Mouse (Mus musculus) erythroblast, adult 5-6 weeks (primary cell): ENCODE data around the gene Wdr70. TPM values are rescaled to one million over a fixed set of nuclear protein-coding genes. Genes with fewer than 3 reads are reported as not detected.
A peak's percentile ranks its signal among the peaks of the same experiment; 100 is the strongest.

Experiments
- ATAC-seq: replicated peaks from 2 replicates; pipeline ENCODE4 v1.8.0; 2016; ENCODE audit warnings: moderate number of reproducible peaks, mild to moderate bottlenecking, moderate TSS enrichment, inconsistent platforms; ENCODE audit not compliant: poor library complexity, low FRiP score, severe bottlenecking
- total RNA-seq, 2 experiments: library from RNA; stranded (forward) in 1 of 2; stranded (reverse) in 1 of 2; fragments of 150-400 nt in 1 of 2; fragments of 200-764, 138-1000 nt in 1 of 2; gene quantifications; 2 replicates each; pipeline versions ENCODE4 v1.2.3 to v1.2.4; 2015 to 2017; ENCODE audit warnings: low replicate concordance in 2 of 2

Gene Wdr70
- total RNA-seq, 2 experiments from 2014 or later: 16.9 to 28.4 TPM

GRCm38 (mm10) chr15:8037825-8038224 is 61.2 kb downstream of the Wdr70 start:
- no peak for ATAC-seq

DNA sequence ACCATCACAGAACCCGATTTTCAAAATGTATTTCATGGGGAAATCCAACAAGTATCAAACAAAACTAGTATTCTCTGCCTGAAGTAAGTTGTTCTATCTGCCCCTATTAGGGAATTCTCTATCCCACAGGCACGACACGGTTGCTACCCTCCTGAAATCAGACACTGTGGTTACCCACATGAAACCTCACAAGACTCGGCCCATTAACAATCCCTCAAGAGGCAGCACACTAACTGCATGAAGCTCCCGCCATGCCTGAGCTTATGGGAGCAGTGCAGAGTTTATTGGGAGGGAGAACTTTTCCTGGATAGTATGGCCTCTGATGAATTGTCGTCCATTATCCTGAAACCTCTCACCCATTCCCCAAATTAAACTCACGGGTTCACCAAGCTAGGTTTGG is 67.8 kb downstream of the Wdr70 start:
- no peak for ATAC-seq

DNA sequence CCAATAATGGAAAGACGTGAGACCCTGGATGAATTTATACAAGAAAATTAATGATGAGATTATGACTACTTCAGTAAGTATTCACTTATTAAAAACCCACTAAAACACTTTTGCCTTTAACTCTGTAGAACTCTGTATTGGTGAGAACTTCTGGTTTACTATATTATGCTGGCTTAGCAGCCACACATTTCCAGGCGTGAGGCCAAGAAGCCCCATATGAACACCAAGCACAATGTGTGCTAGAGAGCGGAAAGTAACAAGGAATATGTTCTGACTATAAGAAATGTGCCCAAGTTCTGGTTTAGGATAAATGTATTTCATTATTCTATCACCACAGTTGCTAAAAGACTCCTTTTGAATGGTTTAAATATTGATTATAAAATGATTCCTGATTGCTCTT is 68.4 kb downstream of the Wdr70 start:
- no peak for ATAC-seq

- ATAC-seq: no peak
Observed at GRCm38 (mm10) chr15:8027503-8027902, 71.5 kb downstream of the Wdr70 start.

DNA sequence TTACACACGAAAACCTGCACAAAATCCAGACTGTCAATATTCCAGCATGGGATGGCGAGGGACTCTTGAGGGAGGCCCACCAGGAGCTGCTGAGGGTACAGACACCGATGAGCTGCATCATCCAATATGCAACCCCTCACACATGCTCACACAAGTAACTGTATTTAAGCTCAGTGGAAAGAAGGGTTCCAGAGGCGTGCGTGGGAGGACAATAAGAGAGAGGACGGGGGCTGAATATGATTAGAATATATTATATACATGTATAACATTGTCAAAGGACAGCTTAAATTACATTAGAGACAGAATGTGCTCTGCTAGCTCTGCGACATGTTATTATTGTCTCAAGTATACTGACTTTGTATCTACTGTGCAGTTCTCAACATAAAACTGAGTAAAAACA is 87.6 kb downstream of the Wdr70 start:
- ATAC-seq: no peak

GRCm38 (mm10) chr15:8007413-8007812 is 91.6 kb downstream of the Wdr70 start:
- no peak for ATAC-seq

- ATAC-seq: no peak
Observed at GRCm38 (mm10) chr15:8006056-8006455, 93.0 kb downstream of the Wdr70 start.

- ATAC-seq: no peak
Observed at GRCm38 (mm10) chr15:8005506-8005905, 93.5 kb downstream of the Wdr70 start.

GRCm38 (mm10) chr15:8003789-8004188 is 95.2 kb downstream of the Wdr70 start:
- no peak for ATAC-seq

DNA sequence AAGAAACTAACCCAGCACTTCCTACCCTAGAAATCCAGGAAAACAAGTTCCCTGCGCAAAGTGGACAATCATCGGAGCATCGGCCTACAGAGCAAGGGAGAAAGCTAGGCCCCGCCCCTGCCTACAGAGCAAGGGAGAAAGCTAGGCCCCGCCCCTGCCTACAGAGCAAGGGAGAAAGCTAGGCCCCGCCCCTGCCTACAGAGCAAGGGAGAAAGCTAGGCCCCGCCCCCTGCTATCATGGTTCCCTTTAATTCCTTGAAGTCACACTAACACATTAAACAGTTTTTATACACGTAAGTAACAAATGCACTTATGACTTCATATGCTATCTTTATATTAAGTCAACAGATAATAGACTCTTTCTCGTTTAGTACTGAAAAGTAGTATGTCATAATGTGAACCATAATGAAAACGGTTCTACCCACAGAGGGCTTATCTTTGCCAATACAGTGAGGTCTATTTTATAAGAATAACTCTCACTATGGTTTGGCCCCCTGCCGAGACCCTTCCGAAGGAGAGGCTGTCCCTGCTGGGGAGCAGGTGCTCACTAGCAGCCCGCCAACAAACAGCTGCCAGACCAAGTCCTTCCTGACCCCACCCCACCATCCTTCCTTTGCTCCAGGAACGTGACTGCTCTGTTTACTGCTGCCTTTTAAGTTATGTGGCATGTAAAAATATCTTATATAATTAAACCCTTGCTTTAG is 100.0 kb downstream of the Wdr70 start:
- peak; percentile 100 for ATAC-seq

DNA sequence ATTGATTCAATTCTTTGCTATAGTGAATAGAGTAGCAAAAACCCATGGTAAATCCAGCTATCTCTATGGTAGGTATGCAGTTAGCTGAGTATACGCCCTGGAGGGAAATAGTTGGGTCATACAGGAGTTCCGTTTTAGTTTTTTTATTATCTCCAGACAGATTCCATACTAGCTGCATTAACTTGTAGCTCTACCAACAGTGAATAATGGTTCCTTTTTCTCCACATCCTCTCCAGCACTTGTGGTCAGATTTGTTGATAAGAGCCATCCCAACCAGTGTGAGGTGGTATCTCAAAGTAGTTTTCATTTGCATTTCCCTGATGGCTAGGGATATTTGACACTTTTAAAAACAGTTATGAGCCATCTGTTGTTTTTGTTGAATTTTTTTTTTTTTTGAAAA is 100.9 kb downstream of the Wdr70 start:
- ATAC-seq: no peak

- no peak for ATAC-seq
Observed at GRCm38 (mm10) chr15:7993721-7994120, 105.3 kb downstream of the Wdr70 start.

DNA sequence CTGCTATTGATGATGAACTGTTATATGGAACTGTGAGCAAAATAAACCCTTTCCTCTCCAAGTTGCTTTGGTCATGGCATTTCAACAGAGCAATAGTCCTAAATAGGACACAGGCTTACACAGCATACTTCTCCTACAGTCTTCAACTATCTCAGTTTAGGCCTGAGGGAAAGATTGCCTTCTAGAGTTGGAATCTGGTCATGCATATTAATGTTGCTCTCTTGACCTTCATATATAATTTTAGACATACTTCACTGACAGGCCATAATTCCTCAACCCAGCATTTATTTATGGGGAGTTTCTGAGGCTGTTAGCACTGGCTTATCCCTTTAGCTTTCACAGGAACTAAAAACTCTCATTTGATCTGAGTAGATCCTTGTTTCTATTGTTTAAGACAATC is 108.9 kb downstream of the Wdr70 start:
- no peak for ATAC-seq

GRCm38 (mm10) chr15:7987374-7987773 is 111.6 kb downstream of the Wdr70 start:
- no peak for ATAC-seq

DNA sequence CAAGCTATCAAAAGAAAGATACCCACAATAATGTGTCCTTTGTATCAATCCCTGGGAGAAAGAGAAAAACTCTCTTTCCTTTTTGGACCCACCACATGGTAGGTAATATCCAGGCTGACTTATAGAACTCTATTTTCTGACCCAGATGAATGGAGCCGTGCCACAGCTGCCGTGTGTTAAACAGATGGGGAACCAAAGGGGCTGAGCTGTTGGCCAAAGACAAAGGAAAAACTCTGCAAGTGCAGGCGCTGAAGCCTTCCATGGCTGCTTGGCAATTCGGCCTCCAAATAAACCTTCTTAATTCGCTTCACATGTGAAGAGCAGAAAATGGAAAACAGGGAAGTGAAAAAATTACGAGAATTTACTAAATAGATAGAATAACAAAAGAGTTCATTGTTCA is 112.7 kb downstream of the Wdr70 start:
- no peak for ATAC-seq

- no peak for ATAC-seq
Observed at GRCm38 (mm10) chr15:7978640-7979039, 120.4 kb downstream of the Wdr70 start.

GRCm38 (mm10) chr15:7976775-7977174 is 122.2 kb downstream of the Wdr70 start:
- ATAC-seq: no peak

- no peak for ATAC-seq
Observed at GRCm38 (mm10) chr15:7974368-7974767, 124.6 kb downstream of the Wdr70 start.

- ATAC-seq: no peak
Observed at GRCm38 (mm10) chr15:7972528-7972927, 126.5 kb downstream of the Wdr70 start.

DNA sequence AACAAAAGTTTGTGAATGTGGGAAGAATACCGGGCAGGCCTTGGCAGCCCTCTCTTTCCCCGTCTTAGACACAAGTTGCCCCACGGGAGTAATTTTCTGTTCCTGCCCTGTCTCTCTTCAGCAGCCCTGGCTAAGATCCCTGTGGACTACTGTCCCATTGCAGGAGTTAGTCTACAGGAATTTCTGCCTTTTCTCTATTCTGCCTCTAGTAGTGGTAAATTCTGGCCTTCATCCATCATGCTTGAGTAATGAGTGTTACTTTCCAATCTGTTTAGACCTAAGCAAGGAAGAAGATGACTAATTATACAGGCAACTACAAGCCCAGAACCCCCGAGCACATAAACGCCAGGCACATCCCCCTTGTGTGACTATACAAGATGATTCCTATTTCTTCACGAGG is 136.2 kb downstream of the Wdr70 start:
- ATAC-seq: no peak

- ATAC-seq: no peak
Observed at GRCm38 (mm10) chr15:7961489-7961888, 137.5 kb downstream of the Wdr70 start.

- no peak for ATAC-seq
Observed at GRCm38 (mm10) chr15:7956899-7957298, 142.1 kb downstream of the Wdr70 start.
